Mouse (Mus musculus): ENCODE results near the gene Kif1bp. TPM values are rescaled to one million over a fixed set of nuclear protein-coding genes. Genes with fewer than 3 reads are reported as not detected.

Gene Kif1bp
- polyA plus RNA-seq, 1 experiment: 28.3 TPM

- Histone ChIP-seq H3K36me3 (ENCODE audit: control insufficient read depth, insufficient read depth, low read length, poor library complexity, severe bottlenecking) (peaks cover 9% of the 10 kb centered on the region), H3K4me1 (ENCODE audit: control insufficient read depth, insufficient read depth, low read length) (no peaks in the 10 kb centered on the region), H3K4me3 (ENCODE audit: low read depth, low read length) (no peak overlapping the region), H3K27me3 (ENCODE audit: control insufficient read depth, insufficient read depth, low read length, poor library complexity, severe bottlenecking) (no peaks in the 10 kb centered on the region), H3K27ac (ENCODE audit: insufficient read depth, low read length) (no peak overlapping the region), H3K9me3 (replicated peaks; ENCODE audit: control insufficient read depth, insufficient read depth, low read length, poor library complexity, severe bottlenecking) (no peaks in the 10 kb centered on the region), H3K9ac (ENCODE audit: low read depth, poor library complexity, severe bottlenecking) (no peak overlapping the region)
- TF ChIP-seq EP300 (IDR thresholded peaks at IDR 0.05; ENCODE audit: insufficient read depth, low read depth, low read length) (no peak), POLR2A (IDR thresholded peaks at IDR 0.05; ENCODE audit: insufficient read depth, low read length) (no peak), CTCF (IDR thresholded peaks at IDR 0.05; ENCODE audit: low read depth, low read length) (no peak)
These were observed 8.0 kb downstream of the Kif1bp start for GRCm38 (mm10) chr10:62570126-62570871.

GRCm38 (mm10) chr10:62568861-62569260, 9.4 kb downstream of the Kif1bp start:
- Histone ChIP-seq H3K36me3 (ENCODE audit: control insufficient read depth, insufficient read depth, low read length, poor library complexity, severe bottlenecking) (peaks cover 9% of the 10 kb centered on the region), H3K27me3 (ENCODE audit: control insufficient read depth, insufficient read depth, low read length, poor library complexity, severe bottlenecking) (no peaks in the 10 kb centered on the region), H3K27ac (ENCODE audit: insufficient read depth, low read length) (no peak overlapping the region), H3K9ac (ENCODE audit: low read depth, poor library complexity, severe bottlenecking) (no peak overlapping the region), H3K9me3 (replicated peaks; ENCODE audit: control insufficient read depth, insufficient read depth, low read length, poor library complexity, severe bottlenecking) (no peaks in the 10 kb centered on the region), H3K4me1 (ENCODE audit: control insufficient read depth, insufficient read depth, low read length) (no peaks in the 10 kb centered on the region), H3K4me3 (ENCODE audit: low read depth, low read length) (no peak overlapping the region)
- TF ChIP-seq POLR2A (IDR thresholded peaks at IDR 0.05; ENCODE audit: insufficient read depth, low read length) (no peak), EP300 (IDR thresholded peaks at IDR 0.05; ENCODE audit: insufficient read depth, low read depth, low read length) (no peak), CTCF (IDR thresholded peaks at IDR 0.05; ENCODE audit: low read depth, low read length) (no peak)

DNA sequence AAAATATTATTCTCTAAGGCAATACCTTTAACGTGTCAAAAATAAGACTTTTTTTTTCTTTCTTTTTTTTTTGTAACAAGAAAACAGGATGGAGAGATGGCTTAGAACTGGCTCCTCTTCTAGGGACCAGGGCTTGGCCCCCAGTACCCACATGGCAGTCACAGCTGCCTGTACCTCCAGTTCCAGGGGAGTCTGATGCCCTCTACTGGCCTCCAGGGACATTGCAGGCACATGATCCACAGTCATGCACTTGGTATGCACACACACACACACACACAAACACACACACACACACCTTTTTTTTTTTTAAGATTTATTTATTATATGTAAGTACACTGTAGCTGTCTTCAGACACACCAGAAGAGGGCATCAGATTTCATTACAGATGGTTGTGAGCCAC, 20.5 kb downstream of the Kif1bp start:
- peaks cover 3% of the 10 kb centered on the region; the same call in 1 of the 2 replicates for H3K36me3 ChIP-seq (ENCODE audit: control insufficient read depth, insufficient read depth, low read length, poor library complexity, severe bottlenecking)
- no peaks in the 10 kb centered on the region for H3K4me1 ChIP-seq (ENCODE audit: control insufficient read depth, insufficient read depth, low read length)
- H3K4me3 ChIP-seq (ENCODE audit: low read depth, low read length): no peak overlapping the region
- TF ChIP-seq CTCF (IDR thresholded peaks at IDR 0.05; ENCODE audit: low read depth, low read length): peak; percentile 87
- no peak for TF ChIP-seq EP300 (IDR thresholded peaks at IDR 0.05; ENCODE audit: insufficient read depth, low read depth, low read length)
- no peaks in the 10 kb centered on the region for H3K9me3 ChIP-seq (replicated peaks; ENCODE audit: control insufficient read depth, insufficient read depth, low read length, poor library complexity, severe bottlenecking)
- no peak overlapping the region for H3K9ac ChIP-seq (ENCODE audit: low read depth, poor library complexity, severe bottlenecking)
- H3K27ac ChIP-seq (ENCODE audit: insufficient read depth, low read length): no peak overlapping the region
- no peaks in the 10 kb centered on the region for H3K27me3 ChIP-seq (ENCODE audit: control insufficient read depth, insufficient read depth, low read length, poor library complexity, severe bottlenecking)

- H3K36me3 ChIP-seq (ENCODE audit: control insufficient read depth, insufficient read depth, low read length, poor library complexity, severe bottlenecking): no peaks in the 10 kb centered on the region
- no peak for TF ChIP-seq EP300 (IDR thresholded peaks at IDR 0.05; ENCODE audit: insufficient read depth, low read depth, low read length)
- no peak for TF ChIP-seq CTCF (IDR thresholded peaks at IDR 0.05; ENCODE audit: low read depth, low read length)
- TF ChIP-seq POLR2A (IDR thresholded peaks at IDR 0.05; ENCODE audit: insufficient read depth, low read length): no peak
- H3K4me3 ChIP-seq (ENCODE audit: low read depth, low read length): no peak overlapping the region
- no peaks in the 10 kb centered on the region for H3K4me1 ChIP-seq (ENCODE audit: control insufficient read depth, insufficient read depth, low read length)
- no peaks in the 10 kb centered on the region for H3K27me3 ChIP-seq (ENCODE audit: control insufficient read depth, insufficient read depth, low read length, poor library complexity, severe bottlenecking)
- H3K27ac ChIP-seq (ENCODE audit: insufficient read depth, low read length): no peak overlapping the region
- no peak overlapping the region for H3K9ac ChIP-seq (ENCODE audit: low read depth, poor library complexity, severe bottlenecking)
- no peaks in the 10 kb centered on the region for H3K9me3 ChIP-seq (replicated peaks; ENCODE audit: control insufficient read depth, insufficient read depth, low read length, poor library complexity, severe bottlenecking)
These were observed 21.7 kb downstream of the Kif1bp start for GRCm38 (mm10) chr10:62556558-62556901.

DNA sequence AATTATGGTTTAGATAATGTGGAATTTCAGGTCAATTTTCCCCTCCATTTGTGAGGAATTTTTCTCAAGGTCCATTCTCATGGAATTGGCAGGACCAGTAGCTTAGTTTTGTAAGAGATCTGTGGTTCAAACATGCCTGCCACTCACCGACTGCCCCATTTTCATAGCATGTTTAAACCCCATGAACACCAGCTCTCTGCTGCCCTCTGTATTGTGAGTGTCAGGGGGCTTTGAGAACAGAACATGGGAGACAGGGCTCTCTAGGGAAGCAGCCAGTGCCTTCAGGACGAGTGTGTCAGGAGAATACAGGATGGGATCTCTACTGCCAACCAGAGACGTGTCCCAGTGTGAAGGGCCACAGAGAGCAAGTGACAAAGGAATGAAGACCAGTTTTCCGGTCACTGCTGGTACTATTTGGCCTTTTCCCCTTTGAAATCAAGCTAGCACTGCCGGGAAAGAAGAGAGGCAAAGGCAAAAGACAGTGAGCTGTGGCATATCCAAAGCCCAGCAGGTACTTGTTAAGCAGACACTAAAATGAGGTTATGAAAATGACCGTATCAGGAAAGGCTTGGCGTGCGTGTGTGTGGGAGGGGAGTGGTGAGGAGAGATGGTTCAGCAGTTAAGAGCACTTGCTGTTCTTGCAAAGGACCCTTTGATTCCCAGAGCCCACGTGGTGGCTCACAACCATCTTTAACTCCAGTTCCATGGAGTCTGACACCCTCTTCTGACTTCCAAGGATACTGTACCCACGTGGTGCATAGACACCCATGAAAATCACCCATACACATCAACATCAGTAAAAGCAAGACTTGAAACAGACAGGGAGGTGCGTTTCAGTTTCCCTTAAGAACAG, 22.3 kb downstream of the Kif1bp start:
- H3K4me3 ChIP-seq (ENCODE audit: low read depth, low read length): no peak overlapping the region
- H3K9ac ChIP-seq (ENCODE audit: low read depth, poor library complexity, severe bottlenecking): no peak overlapping the region
- no peaks in the 10 kb centered on the region for H3K36me3 ChIP-seq (ENCODE audit: control insufficient read depth, insufficient read depth, low read length, poor library complexity, severe bottlenecking)
- no peak overlapping the region for H3K27ac ChIP-seq (ENCODE audit: insufficient read depth, low read length)
- no peaks in the 10 kb centered on the region for H3K9me3 ChIP-seq (replicated peaks; ENCODE audit: control insufficient read depth, insufficient read depth, low read length, poor library complexity, severe bottlenecking)
- H3K27me3 ChIP-seq (ENCODE audit: control insufficient read depth, insufficient read depth, low read length, poor library complexity, severe bottlenecking): no peaks in the 10 kb centered on the region
- TF ChIP-seq CTCF (IDR thresholded peaks at IDR 0.05; ENCODE audit: low read depth, low read length) (no peak), EP300 (IDR thresholded peaks at IDR 0.05; ENCODE audit: insufficient read depth, low read depth, low read length) (no peak), POLR2A (IDR thresholded peaks at IDR 0.05; ENCODE audit: insufficient read depth, low read length) (no peak)
- no peaks in the 10 kb centered on the region for H3K4me1 ChIP-seq (ENCODE audit: control insufficient read depth, insufficient read depth, low read length)

GRCm38 (mm10) chr10:62553611-62554091, 24.6 kb downstream of the Kif1bp start:
- Histone ChIP-seq H3K4me3 (ENCODE audit: low read depth, low read length) (no peak overlapping the region), H3K27me3 (ENCODE audit: control insufficient read depth, insufficient read depth, low read length, poor library complexity, severe bottlenecking) (no peaks in the 10 kb centered on the region), H3K36me3 (ENCODE audit: control insufficient read depth, insufficient read depth, low read length, poor library complexity, severe bottlenecking) (no peaks in the 10 kb centered on the region), H3K4me1 (ENCODE audit: control insufficient read depth, insufficient read depth, low read length) (no peaks in the 10 kb centered on the region), H3K9ac (ENCODE audit: low read depth, poor library complexity, severe bottlenecking) (no peak overlapping the region), H3K9me3 (replicated peaks; ENCODE audit: control insufficient read depth, insufficient read depth, low read length, poor library complexity, severe bottlenecking) (no peaks in the 10 kb centered on the region), H3K27ac (ENCODE audit: insufficient read depth, low read length) (no peak overlapping the region)
- no peak for TF ChIP-seq CTCF (IDR thresholded peaks at IDR 0.05; ENCODE audit: low read depth, low read length)
- TF ChIP-seq EP300 (IDR thresholded peaks at IDR 0.05; ENCODE audit: insufficient read depth, low read depth, low read length): no peak
- no peak for TF ChIP-seq POLR2A (IDR thresholded peaks at IDR 0.05; ENCODE audit: insufficient read depth, low read length)
